Mouse (Mus musculus) B cell, adult 2 months (primary cell): ENCODE results near the gene Btbd11.

Experiments
- DNase-seq, 2 experiments: peaks; one replicate each; pipeline ENCODE4 v3.0.0; 2022

Gene Btbd11

GRCm38 (mm10) chr10:85425756-85426155 lies 39.1 kb downstream of the Btbd11 start:
- no peak for DNase-seq

- no peak for DNase-seq
These were observed 50.6 kb downstream of the Btbd11 start for GRCm38 (mm10) chr10:85437217-85437616.

DNA sequence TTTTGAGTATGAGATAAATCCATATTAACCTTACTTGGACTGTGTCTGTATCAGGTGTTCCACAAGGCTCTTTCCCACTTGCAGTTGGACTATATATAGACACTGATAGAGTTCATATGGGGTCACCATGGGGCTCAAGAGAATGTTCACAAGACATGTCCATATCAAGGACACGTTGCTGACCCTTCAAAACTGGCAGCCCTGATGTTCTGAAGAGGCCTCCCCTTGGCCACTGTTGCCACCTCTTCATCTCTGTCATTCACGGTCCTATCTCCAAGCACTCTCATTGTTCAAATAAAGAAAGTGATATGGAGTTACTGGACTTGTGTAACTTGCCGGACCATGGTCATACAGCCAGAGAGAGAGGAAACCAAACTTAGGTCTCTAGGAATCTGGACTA lies 56.8 kb downstream of the Btbd11 start:
- DNase-seq: no peak

- no peak for DNase-seq
These were observed 59.3 kb downstream of the Btbd11 start for GRCm38 (mm10) chr10:85445891-85446290.

DNA sequence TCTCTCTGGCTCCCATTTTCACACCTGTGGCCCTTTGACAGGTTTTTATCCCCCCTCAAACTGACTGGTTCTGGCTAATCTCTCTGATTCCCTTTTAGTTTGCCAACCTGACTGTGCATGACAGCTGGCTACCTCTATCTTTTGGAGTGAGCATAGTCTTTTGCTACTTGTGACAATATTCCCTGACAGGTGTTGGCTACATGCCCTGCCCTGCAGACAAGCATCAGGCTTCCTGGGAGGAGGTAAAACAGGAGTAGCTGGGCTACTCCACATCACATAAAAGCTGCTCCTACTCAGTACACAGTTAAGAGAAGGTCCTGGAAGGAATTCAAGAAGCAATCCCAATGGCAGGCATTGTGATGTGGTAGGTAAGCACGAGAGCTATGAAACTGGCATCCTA lies 60.1 kb downstream of the Btbd11 start:
- no peak for DNase-seq

GRCm38 (mm10) chr10:85447869-85448268 lies 61.3 kb downstream of the Btbd11 start:
- DNase-seq: no peak

DNA sequence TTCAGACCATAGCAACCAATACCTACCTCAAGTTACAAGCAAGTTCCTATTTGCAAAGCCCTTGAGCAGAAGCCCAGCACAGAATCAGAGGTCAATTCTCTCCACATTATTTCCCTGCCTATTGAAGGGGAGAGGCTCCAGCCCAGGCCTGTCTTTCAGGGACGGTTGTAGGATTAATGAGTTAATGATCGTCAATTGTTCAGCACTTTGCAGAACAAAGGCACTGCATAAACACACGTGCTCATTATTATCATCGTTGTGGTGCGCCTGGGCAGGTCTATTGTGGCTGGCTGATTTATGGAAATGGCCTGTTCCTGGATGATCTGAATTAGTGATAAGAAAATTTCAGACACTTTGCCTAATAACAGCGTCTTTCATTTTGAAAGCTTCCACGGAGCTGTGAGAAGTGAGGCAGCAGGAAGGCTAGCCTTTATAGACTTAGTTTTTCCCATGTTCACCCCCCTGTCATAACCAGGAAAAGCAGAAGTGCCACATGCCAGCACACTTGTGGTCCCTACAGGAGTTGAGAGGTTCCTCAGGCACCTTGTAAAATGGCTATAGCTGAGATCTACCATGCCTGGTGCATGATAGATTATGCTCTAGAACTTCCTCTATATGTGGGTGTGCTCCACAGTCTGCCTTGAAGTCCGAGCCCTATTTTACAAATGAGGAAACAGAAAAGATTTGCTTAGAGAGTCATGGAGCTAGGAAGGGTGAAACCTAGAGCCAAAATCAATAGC lies 65.2 kb downstream of the Btbd11 start:
- DNase-seq: no peak

GRCm38 (mm10) chr10:85453221-85453775 lies 66.7 kb downstream of the Btbd11 start:
- DNase-seq: no peak

GRCm38 (mm10) chr10:85455985-85456384 lies 69.4 kb downstream of the Btbd11 start:
- DNase-seq: no peak

- DNase-seq: no peak
These were observed 72.2 kb downstream of the Btbd11 start for GRCm38 (mm10) chr10:85458744-85459344.

- no peak for DNase-seq
These were observed 74.1 kb downstream of the Btbd11 start for GRCm38 (mm10) chr10:85460736-85461135.

- DNase-seq: no peak
These were observed 77.5 kb downstream of the Btbd11 start for GRCm38 (mm10) chr10:85464152-85464551.

GRCm38 (mm10) chr10:85465516-85466408 lies 79.1 kb downstream of the Btbd11 start:
- DNase-seq: no peak

DNA sequence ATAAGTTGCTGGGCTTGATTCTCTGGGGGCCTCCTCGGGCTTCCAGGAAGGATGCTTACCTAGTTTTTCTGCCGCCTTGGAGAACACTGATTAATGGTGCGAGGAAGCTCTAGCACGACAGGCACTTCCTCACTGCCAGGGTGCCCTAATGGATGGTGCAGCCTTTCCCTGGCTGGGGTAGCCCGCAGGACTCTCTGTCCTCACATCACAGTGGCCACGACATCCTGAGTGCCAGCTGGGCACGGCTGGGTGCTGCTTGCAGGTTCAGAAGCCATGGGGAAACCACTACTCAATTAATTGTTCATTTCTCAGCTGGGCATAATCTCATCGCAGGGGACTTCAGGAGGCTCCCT lies 79.8 kb downstream of the Btbd11 start:
- DNase-seq: no peak

- DNase-seq: no peak
These were observed 80.8 kb downstream of the Btbd11 start for GRCm38 (mm10) chr10:85467393-85467792.

- no peak for DNase-seq
These were observed 81.9 kb downstream of the Btbd11 start for GRCm38 (mm10) chr10:85468527-85468926.

GRCm38 (mm10) chr10:85469341-85469740 lies 82.7 kb downstream of the Btbd11 start:
- no peak for DNase-seq

GRCm38 (mm10) chr10:85473265-85473664 lies 86.7 kb downstream of the Btbd11 start:
- no peak for DNase-seq

- no peak for DNase-seq
These were observed 87.3 kb downstream of the Btbd11 start for GRCm38 (mm10) chr10:85473871-85474270.

DNA sequence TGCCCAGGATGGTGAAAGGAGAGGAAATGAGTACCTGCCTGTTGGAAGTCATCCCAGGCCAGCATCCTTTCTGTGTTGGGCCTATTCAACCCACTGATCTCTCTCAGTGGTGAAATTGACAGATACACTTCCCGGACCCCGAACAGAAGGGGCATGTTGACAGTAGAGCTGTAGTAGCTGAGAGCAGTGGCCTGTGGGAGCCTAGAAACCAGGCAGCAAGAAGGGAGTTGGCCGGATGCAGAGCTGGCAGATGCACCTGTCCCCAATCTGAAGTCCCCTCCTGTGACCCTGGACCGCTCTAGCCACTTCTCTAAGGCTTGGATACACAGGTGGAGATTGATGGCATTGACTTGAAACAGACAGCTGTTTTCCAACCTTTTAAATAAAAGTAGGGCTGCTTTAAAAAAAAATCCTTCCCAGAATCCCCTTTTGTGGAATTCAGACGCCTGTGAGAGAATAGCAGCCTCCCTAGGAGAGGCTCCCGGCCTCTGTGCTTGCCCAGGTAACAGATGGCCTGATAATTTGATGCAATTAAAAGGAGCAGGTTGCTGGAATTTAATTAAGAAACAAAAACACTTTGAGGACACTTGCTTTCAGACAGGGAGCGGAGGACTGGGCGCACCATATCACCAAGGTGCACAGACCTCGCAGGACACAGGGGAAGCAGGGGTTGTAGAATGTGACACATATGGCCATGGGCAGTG lies 89.2 kb downstream of the Btbd11 start:
- no peak for DNase-seq

- no peak for DNase-seq
These were observed 93.5 kb downstream of the Btbd11 start for GRCm38 (mm10) chr10:85479959-85480625.

DNA sequence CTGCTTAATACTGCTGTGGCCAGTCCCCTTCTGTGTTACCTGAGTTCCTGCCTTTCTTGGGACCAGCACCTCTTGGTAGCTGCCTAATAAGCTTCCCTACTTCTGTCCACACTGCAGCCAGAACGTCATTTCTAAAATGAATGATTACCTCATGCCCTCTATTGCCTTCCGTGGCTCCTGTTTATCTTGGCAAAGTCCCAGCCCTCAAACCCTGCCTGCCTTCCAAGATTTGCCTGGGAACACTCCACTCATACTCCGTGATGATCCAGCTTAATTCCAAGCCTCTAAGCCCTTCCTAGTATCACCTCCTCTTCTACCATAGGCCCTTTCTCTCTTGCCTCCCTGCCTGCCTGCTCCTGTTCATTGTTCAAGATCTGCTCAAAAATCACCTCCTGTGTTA lies 94.5 kb downstream of the Btbd11 start:
- DNase-seq: no peak
